Mouse (Mus musculus) ES-E14 (cell line): ENCODE data around the gene Nucks1. TPM values are rescaled to one million over a fixed set of nuclear protein-coding genes. Genes with fewer than 3 reads are reported as not detected.

Source experiments
- DNase-seq: peaks from one replicate; pipeline ENCODE4 v3.0.0-alpha.2; 2013; ENCODE audit warnings: low read depth, low spot score
- H3K27ac ChIP-seq: 2 replicates; pipeline ENCODE4 v1.5.1; 2012; ENCODE audit warnings: low read depth, mild to moderate bottlenecking, low read length, moderate library complexity, mixed read lengths; ENCODE audit not compliant: poor library complexity, insufficient read depth, severe bottlenecking
- H3K36me3 ChIP-seq: 2 replicates; pipeline ENCODE4 v1.6.1; 2012; ENCODE audit warnings: mild to moderate bottlenecking, low read length, moderate library complexity, mixed read lengths; ENCODE audit not compliant: control insufficient read depth, poor library complexity, insufficient read depth, severe bottlenecking
- H3K4me1 ChIP-seq, 2 experiments: fragments of 150-350 bp in 1 of 2; sonication (generic) in 1 of 2; 2 replicates each; pipeline ENCODE4 v1.6.1; 2012; ENCODE audit warnings: low read length in 2 of 2, mild to moderate bottlenecking in 1 of 2, mixed read lengths in 1 of 2; ENCODE audit not compliant: control insufficient read depth in 2 of 2, insufficient read depth in 2 of 2, poor library complexity in 1 of 2
- H3K4me3 ChIP-seq, 2 experiments: fragments of 150-350 bp in 1 of 2; sonication (generic) in 1 of 2; 2 replicates each; pipeline ENCODE4 v1.5.1; 2012; ENCODE audit warnings: low read length in 2 of 2, low read depth in 1 of 2, mild to moderate bottlenecking in 1 of 2, mixed read lengths in 1 of 2; ENCODE audit not compliant: insufficient read depth in 1 of 2, poor library complexity in 1 of 2, severe bottlenecking in 1 of 2
- H3K9ac ChIP-seq: 2 replicates; pipeline ENCODE4 v1.6.1; 2012; ENCODE audit warnings: low read depth, mild to moderate bottlenecking, low read length, mixed read lengths; ENCODE audit not compliant: poor library complexity, insufficient read depth, severe bottlenecking
- H3K9me3 ChIP-seq: fragments of 150-350 bp; sonication (generic); 2 replicates; pipeline ENCODE4 v1.6.1; 2012; ENCODE audit warnings: low read depth, mild to moderate bottlenecking, low read length; ENCODE audit not compliant: control insufficient read depth, insufficient read depth
- CHD2 ChIP-seq: IDR thresholded peaks from 2 replicates; pipeline ENCODE4 v1.6.1; 2014; ENCODE audit warnings: mild to moderate bottlenecking, low read depth, low read length, inconsistent platforms
- HCFC1 ChIP-seq: IDR thresholded peaks from 2 replicates; pipeline ENCODE4 v1.6.1; 2012; ENCODE audit warnings: low read length, inconsistent platforms, borderline replicate concordance; ENCODE audit not compliant: insufficient read depth
- MAFK ChIP-seq: IDR thresholded peaks from 2 replicates; pipeline ENCODE4 v1.6.1; 2014; ENCODE audit warnings: mild to moderate bottlenecking, low read depth, low read length, inconsistent platforms; ENCODE audit not compliant: insufficient read depth
- ZC3H11A ChIP-seq: IDR thresholded peaks from 2 replicates; pipeline ENCODE4 v1.6.1; 2012; ENCODE audit warnings: low read depth, mild to moderate bottlenecking, inconsistent platforms, low read length, borderline replicate concordance
- ZNF384 ChIP-seq: IDR thresholded peaks from 2 replicates; pipeline ENCODE4 v1.6.1; 2012; ENCODE audit warnings: low read depth, low read length, inconsistent platforms
- in situ Hi-C, 2 experiments: fragments of 600-800 bp; cut with MboI; formaldehyde crosslinking; loops; one replicate each; pipeline ENCODE4 v1.15.1; 2025; ENCODE audit warnings: low sequenced_read_pairs in 2 of 2, inconsistent platforms in 1 of 2; ENCODE audit not compliant: unreplicated experiment in 2 of 2
- total RNA-seq: library from RNA; depleted of rRNA; stranded (reverse); fragments of 300-350 nt; gene quantifications from 2 replicates; pipeline ENCODE4 v1.2.3, GENCODE M21; 2012

Nucks1 gene
- total RNA-seq, 1 experiment: 219 TPM

GRCm38 (mm10) chr1:131942621-131943590 lies 32.6 kb downstream of the Nucks1 start:
- Histone ChIP-seq H3K9me3 (no peaks in the 10 kb centered on the region), H3K4me1 (peaks cover 4 to 9% of the 10 kb centered on the region in 2 experiments; a peak in 2 of 4 replicates), H3K27ac (no peak overlapping the region), H3K9ac (no peak overlapping the region), H3K4me3 (no peak overlapping the region), H3K36me3 (peaks cover 2% of the 10 kb centered on the region; the same call in 1 of the 2 replicates)
- no peak for DNase-seq
- no peak for TF ChIP-seq CHD2
- no peak for TF ChIP-seq ZC3H11A
- TF ChIP-seq MAFK: no peak
- TF ChIP-seq ZNF384: no peak
- TF ChIP-seq HCFC1: no peak
- in situ Hi-C loops: no loop called here

GRCm38 (mm10) chr1:131945674-131946440 lies 35.5 kb downstream of the Nucks1 start:
- TF ChIP-seq ZC3H11A: no peak
- no peak for TF ChIP-seq HCFC1

GRCm38 (mm10) chr1:131946462-131947215 lies 36.3 kb downstream of the Nucks1 start:
- TF ChIP-seq CHD2 (no peak), MAFK (no peak), ZNF384 (no peak)
- DNase-seq: no peak
- H3K9ac ChIP-seq: no peak overlapping the region
- no peaks in the 10 kb centered on the region for H3K36me3 ChIP-seq
- H3K4me1 ChIP-seq: peaks cover 4 to 9% of the 10 kb centered on the region in 2 experiments; a peak in 2 of 4 replicates
- H3K9me3 ChIP-seq: no peaks in the 10 kb centered on the region
- no peak overlapping the region for H3K4me3 ChIP-seq
- no peak overlapping the region; the same call in 1 of the 2 replicates for H3K27ac ChIP-seq
- in situ Hi-C loops: no loop called here

More at GRCm38 (mm10) chr1:131945674-131946440, 35.5 kb downstream of the Nucks1 start:
- no peak overlapping the region for H3K9ac ChIP-seq
- DNase-seq: no peak
- no peak overlapping the region for H3K27ac ChIP-seq
- no peak overlapping the region for H3K4me3 ChIP-seq
- H3K4me1 ChIP-seq: peaks cover 4 to 9% of the 10 kb centered on the region in 2 experiments; a peak in 2 of 4 replicates
- no peaks in the 10 kb centered on the region for H3K36me3 ChIP-seq
- in situ Hi-C loops: no loop called here
- no peaks in the 10 kb centered on the region for H3K9me3 ChIP-seq

- TF ChIP-seq MAFK (no peak), ZNF384 (no peak), CHD2 (no peak), HCFC1 (no peak), ZC3H11A (no peak)
- no peaks in the 10 kb centered on the region for H3K36me3 ChIP-seq
- peaks cover 4 to 9% of the 10 kb centered on the region in 2 experiments; a peak in 2 of 4 replicates for H3K4me1 ChIP-seq
- no peak for DNase-seq
- in situ Hi-C loops: no loop called here
- H3K4me3 ChIP-seq: no peak overlapping the region
- no peak overlapping the region for H3K9ac ChIP-seq
- no peak overlapping the region for H3K27ac ChIP-seq
- no peaks in the 10 kb centered on the region for H3K9me3 ChIP-seq
Observed at GRCm38 (mm10) chr1:131947997-131948525, 37.7 kb downstream of the Nucks1 start.
